8 mouse cellular contexts compared by ENCODE assay signal in genomic region chr10:122986320-122987225, GRCm38 (mm10).
A peak's percentile ranks its signal among the peaks of the same experiment; 100 is the strongest.
DNase-seq lines count a peak whose midpoint lies in the region; ATAC-seq lines count a peak whose summit lies in the region.

No protein-coding gene starts in this region.

- 12% methylated on average over 47 of the region's 54 CpGs for WGBS in embryonic facial prominence, embryonic 11.5 days
- 7% methylated on average over 51 of the region's 54 CpGs for WGBS in limb, embryonic 15.5 days
- 13% methylated on average over 39 of the region's 54 CpGs for WGBS in midbrain, embryonic 16.5 days
- 7% methylated on average over 54 of the region's 54 CpGs for WGBS in stomach, embryonic 15.5 days

- peak; percentile 78 for ATAC-seq in embryonic facial prominence, embryonic 11.5 days (replicated peaks; ENCODE audit: insufficient number of reproducible peaks, low FRiP score, low TSS enrichment, low read depth)
- ATAC-seq in limb, embryonic 15.5 days (ENCODE audit: insufficient number of reproducible peaks, low FRiP score, low TSS enrichment, low read depth): peak; percentile 64; the same call in 1 of the 2 replicates
- ATAC-seq in midbrain, embryonic 16.5 days: peak; percentile 64; the same call in 1 of the 2 replicates
- peak; percentile 87 for ATAC-seq in stomach, embryonic 15.5 days (ENCODE audit: insufficient read depth, low FRiP score, low read depth)

- no peaks in the 10 kb centered on the region for H3K4me1 ChIP-seq in embryonic facial prominence, embryonic 11.5 days (ENCODE audit: control insufficient read depth, insufficient read depth, low read length)
- peaks cover 17% of the 10 kb centered on the region for H3K4me1 ChIP-seq in limb, embryonic 15.5 days
- H3K4me1 ChIP-seq in midbrain, embryonic 16.5 days (ENCODE audit: control insufficient read depth, insufficient read depth, low read length): peaks cover 23% of the 10 kb centered on the region
- peaks cover 14% of the 10 kb centered on the region; the same call in 1 of the 2 replicates for H3K4me1 ChIP-seq in stomach, embryonic 15.5 days

- DNase-seq in A20 (ENCODE audit: low read depth, low spot score): peak; percentile 91
- peak; percentile 82 for DNase-seq in adrenal gland, postnatal 25 days
- peak; percentile 87 for DNase-seq in embryonic facial prominence, embryonic 11.5 days (ENCODE audit: low spot score)
- DNase-seq in heart, adult 18-20 months: peak; percentile 88 to 92
- DNase-seq in kidney, adult 8-10 months: peak; percentile 69 to 77

- H3K9ac ChIP-seq in embryonic facial prominence, embryonic 11.5 days (replicated peaks; ENCODE audit: low read length): peak overlapping the region; percentile 100
- peak overlapping the region; percentile 99 for H3K9ac ChIP-seq in limb, embryonic 15.5 days
- H3K9ac ChIP-seq in midbrain, embryonic 16.5 days (ENCODE audit: low read depth, low read length): peak overlapping the region; percentile 89
- H3K9ac ChIP-seq in stomach, embryonic 15.5 days: peak overlapping the region; percentile 95

- peak overlapping the region; percentile 69 for H3K4me2 ChIP-seq in embryonic facial prominence, embryonic 11.5 days (ENCODE audit: low read depth, low read length)
- peak overlapping the region; percentile 52 for H3K4me2 ChIP-seq in limb, embryonic 15.5 days
- H3K4me2 ChIP-seq in midbrain, embryonic 16.5 days (ENCODE audit: low read length): peak overlapping the region; percentile 67
- peak overlapping the region; percentile 54 for H3K4me2 ChIP-seq in stomach, embryonic 15.5 days

- no peaks in the 10 kb centered on the region for H3K27me3 ChIP-seq in embryonic facial prominence, embryonic 11.5 days (ENCODE audit: control insufficient read depth, insufficient read depth, low read length)
- no peaks in the 10 kb centered on the region for H3K27me3 ChIP-seq in limb, embryonic 15.5 days
- H3K27me3 ChIP-seq in midbrain, embryonic 16.5 days (ENCODE audit: control insufficient read depth, insufficient read depth, low read depth, low read length): no peaks in the 10 kb centered on the region
- no peaks in the 10 kb centered on the region for H3K27me3 ChIP-seq in stomach, embryonic 15.5 days (replicated peaks)

- H3K27ac ChIP-seq in embryonic facial prominence, embryonic 11.5 days (replicated peaks; ENCODE audit: low read depth, low read length): peak overlapping the region; percentile 100
- peak overlapping the region; percentile 100 for H3K27ac ChIP-seq in limb, embryonic 15.5 days
- peak overlapping the region; percentile 98 for H3K27ac ChIP-seq in midbrain, embryonic 16.5 days (ENCODE audit: low read length)
- H3K27ac ChIP-seq in stomach, embryonic 15.5 days: peak overlapping the region; percentile 99

- H3K9me3 ChIP-seq in embryonic facial prominence, embryonic 11.5 days (replicated peaks; ENCODE audit: control insufficient read depth, low read length): no peaks in the 10 kb centered on the region
- no peaks in the 10 kb centered on the region for H3K9me3 ChIP-seq in limb, embryonic 15.5 days
- H3K9me3 ChIP-seq in midbrain, embryonic 16.5 days (replicated peaks; ENCODE audit: control insufficient read depth, low read length, poor library complexity, severe bottlenecking): no peaks in the 10 kb centered on the region
- no peaks in the 10 kb centered on the region for H3K9me3 ChIP-seq in stomach, embryonic 15.5 days

- H3K36me3 ChIP-seq in embryonic facial prominence, embryonic 11.5 days (replicated peaks; ENCODE audit: control insufficient read depth, insufficient read depth, low read depth, low read length): no peaks in the 10 kb centered on the region
- peaks cover 11% of the 10 kb centered on the region for H3K36me3 ChIP-seq in limb, embryonic 15.5 days
- H3K36me3 ChIP-seq in midbrain, embryonic 16.5 days (ENCODE audit: control insufficient read depth, insufficient read depth, low read length): peaks cover 4% of the 10 kb centered on the region; the same call in 1 of the 2 replicates
- no peaks in the 10 kb centered on the region; the same call in 1 of the 2 replicates for H3K36me3 ChIP-seq in stomach, embryonic 15.5 days

- peak overlapping the region; percentile 96 for H3K4me3 ChIP-seq in embryonic facial prominence, embryonic 11.5 days (ENCODE audit: low read depth, low read length)
- H3K4me3 ChIP-seq in limb, embryonic 15.5 days: peak overlapping the region; percentile 89
- peak overlapping the region; percentile 95 for H3K4me3 ChIP-seq in midbrain, embryonic 16.5 days (ENCODE audit: low read depth, low read length)
- peak overlapping the region; percentile 80 for H3K4me3 ChIP-seq in stomach, embryonic 15.5 days (replicated peaks)

Comparison
In these comparisons a context has a peak if more than half of its experiments do, and no peak if none do; other contexts are left out.
1. Peak in every context shown above with its lines: DNase-seq, ATAC-seq, H3K4me3 ChIP-seq and H3K27ac ChIP-seq.